Mouse (Mus musculus) forebrain, embryonic 15.5 days (tissue): ENCODE measurements at regions not wholly inside any gene's neighbourhood (a gene's known extent, or its start where the extent isn't known, plus 50 kb on each side); places are given as distances from the start of the nearest gene placed in this dataset.
"Not testable (repeated sequence)": the region's sequence is repeated elsewhere in the genome, so short reads cannot be mapped to it uniquely, and the experiment has no call there.

Experiments
- ATAC-seq: fragments of 200-750 bp; cut with Nextera tagmentation; replicated peaks from 2 replicates; pipeline ENCODE4 v1.8.0; 2017; ENCODE audit warnings: mild to moderate bottlenecking, moderate TSS enrichment, moderate library complexity
- H3K27ac ChIP-seq: fragments of 300-500 bp; sonication (generic); replicated peaks from 2 replicates; pipeline ENCODE4 v1.5.1; 2015; ENCODE audit warnings: mild to moderate bottlenecking, inconsistent platforms
- H3K27me3 ChIP-seq: fragments of 300-500 bp; sonication (generic); 2 replicates; pipeline ENCODE4 v1.6.1; 2015; ENCODE audit warnings: inconsistent platforms
- H3K36me3 ChIP-seq: fragments of 300-500 bp; sonication (generic); 2 replicates; pipeline ENCODE4 v1.6.1; 2015; ENCODE audit warnings: mild to moderate bottlenecking, inconsistent platforms
- H3K4me1 ChIP-seq: fragments of 300-500 bp; sonication (generic); 2 replicates; pipeline ENCODE4 v1.6.1; 2015; ENCODE audit warnings: inconsistent platforms
- H3K4me2 ChIP-seq: fragments of 300-500 bp; sonication (generic); replicated peaks from 2 replicates; pipeline ENCODE4 v1.6.1; 2015; ENCODE audit warnings: mild to moderate bottlenecking, inconsistent platforms
- H3K4me3 ChIP-seq: fragments of 300-500 bp; sonication (generic); 2 replicates; pipeline ENCODE4 v1.5.1; 2015; ENCODE audit warnings: mild to moderate bottlenecking, inconsistent platforms
- H3K9ac ChIP-seq: fragments of 300-500 bp; sonication (generic); replicated peaks from 2 replicates; pipeline ENCODE4 v1.6.1; 2015; ENCODE audit warnings: mild to moderate bottlenecking, inconsistent platforms
- H3K9me3 ChIP-seq: fragments of 300-500 bp; sonication (generic); 2 replicates; pipeline ENCODE4 v1.6.1; 2016; ENCODE audit warnings: inconsistent platforms
- WGBS: fragments of 180-500 bp; shearing (Covaris S2); methylation state at CpG from one replicate; pipeline ENCODE4 v1.1.7; 2015; ENCODE audit warnings: mixed read lengths; 5-methylcytosine and 5-hydroxymethylcytosine counted together

- no peaks in the 10 kb centered on the region for H3K36me3 ChIP-seq
- WGBS = 81% methylated on average over 5 of the region's 5 CpGs
- H3K4me3 ChIP-seq = no peak overlapping the region
- H3K9me3 ChIP-seq = no peaks in the 10 kb centered on the region
- H3K27me3 ChIP-seq = no peaks in the 10 kb centered on the region
- H3K4me2 ChIP-seq = no peak overlapping the region
- H3K9ac ChIP-seq = no peak overlapping the region
- no peak overlapping the region for H3K27ac ChIP-seq
- ATAC-seq = no peak
- H3K4me1 ChIP-seq = no peaks in the 10 kb centered on the region
Observed at GRCm38 (mm10) chr1:64463715-64464290, 68.6 kb upstream of the Creb1 start.

GRCm38 (mm10) chr1:64461616-64462015 is 70.8 kb upstream of the Creb1 start:
- not testable (repeated sequence) for H3K4me2 ChIP-seq, H3K27me3 ChIP-seq, H3K36me3 ChIP-seq, H3K4me3 ChIP-seq, H3K9ac ChIP-seq, ATAC-seq, H3K4me1 ChIP-seq, H3K27ac ChIP-seq, H3K9me3 ChIP-seq
- 95% methylated on average over 6 of the region's 6 CpGs for WGBS

- no peak overlapping the region for H3K9ac ChIP-seq
- no peak for ATAC-seq
- H3K9me3 ChIP-seq = no peaks in the 10 kb centered on the region
- H3K4me3 ChIP-seq = no peak overlapping the region
- no peak overlapping the region for H3K4me2 ChIP-seq
- H3K4me1 ChIP-seq = no peaks in the 10 kb centered on the region
- H3K27ac ChIP-seq = no peak overlapping the region
- H3K27me3 ChIP-seq = no peaks in the 10 kb centered on the region
- WGBS = 85% methylated on average over 5 of the region's 5 CpGs
- no peaks in the 10 kb centered on the region for H3K36me3 ChIP-seq
Observed at GRCm38 (mm10) chr1:64457872-64458271, 74.6 kb upstream of the Creb1 start.

DNA sequence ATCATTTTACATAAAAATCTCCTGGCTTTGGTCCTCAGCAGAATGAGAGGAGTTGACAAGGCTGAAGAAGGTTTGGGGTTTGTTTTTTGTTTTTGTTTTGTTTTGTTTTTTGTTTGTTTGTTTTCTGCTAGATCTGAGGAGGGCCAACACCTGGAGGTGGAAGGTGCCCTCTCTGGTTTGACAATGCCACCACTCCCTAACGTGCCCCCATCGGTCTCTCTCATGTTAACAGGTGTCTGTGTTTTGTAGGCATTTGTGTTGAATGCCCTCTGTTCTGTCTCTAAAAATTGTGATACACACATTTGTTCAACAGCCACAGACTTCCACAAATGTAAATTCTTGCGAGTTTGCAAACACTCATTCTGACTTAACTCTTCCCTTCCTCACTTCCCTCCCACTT is 83.3 kb upstream of the Creb1 start:
- H3K9me3 ChIP-seq = no peaks in the 10 kb centered on the region
- WGBS = 82% methylated on average over 3 of the region's 3 CpGs
- no peaks in the 10 kb centered on the region for H3K27me3 ChIP-seq
- no peak overlapping the region for H3K4me2 ChIP-seq
- H3K27ac ChIP-seq = no peak overlapping the region
- peaks cover 17% of the 10 kb centered on the region for H3K4me1 ChIP-seq
- no peak for ATAC-seq
- no peak overlapping the region for H3K9ac ChIP-seq
- no peak overlapping the region for H3K4me3 ChIP-seq
- no peaks in the 10 kb centered on the region for H3K36me3 ChIP-seq

DNA sequence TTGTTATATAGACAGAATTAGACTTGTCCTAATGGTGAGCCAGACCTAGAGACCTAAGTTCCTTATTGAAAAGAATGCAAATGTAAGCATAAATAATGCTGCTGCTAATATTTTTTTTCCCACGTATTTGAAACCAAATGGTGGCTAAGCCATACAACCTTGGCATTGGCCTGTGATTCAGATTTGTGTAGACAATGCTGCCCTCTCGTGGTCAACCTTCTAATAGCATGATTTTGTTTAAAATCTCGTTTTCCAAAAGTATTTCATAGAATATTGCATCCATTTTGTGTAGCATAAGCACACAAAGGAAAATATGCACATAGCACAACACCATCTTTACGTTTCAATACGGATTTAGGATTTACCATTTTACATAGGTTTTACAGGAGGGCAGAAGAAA is 84.4 kb upstream of the Creb1 start:
- ATAC-seq = no peak
- Histone ChIP-seq H3K4me1 (peaks cover 17% of the 10 kb centered on the region), H3K27me3 (no peaks in the 10 kb centered on the region), H3K9ac (no peak overlapping the region), H3K27ac (no peak overlapping the region), H3K4me3 (no peak overlapping the region), H3K4me2 (no peak overlapping the region), H3K36me3 (no peaks in the 10 kb centered on the region), H3K9me3 (no peaks in the 10 kb centered on the region)
- WGBS = 0% methylated on average over 5 of the region's 5 CpGs

- Histone ChIP-seq H3K27me3 (no peaks in the 10 kb centered on the region), H3K9me3 (no peaks in the 10 kb centered on the region), H3K36me3 (no peaks in the 10 kb centered on the region), H3K4me3 (no peak overlapping the region), H3K27ac (no peak overlapping the region), H3K9ac (no peak overlapping the region), H3K4me2 (no peak overlapping the region), H3K4me1 (peaks cover 22% of the 10 kb centered on the region)
- no peak for ATAC-seq
- 70% methylated on average over 4 of the region's 4 CpGs for WGBS
Observed at GRCm38 (mm10) chr1:64446492-64446891, 86.0 kb upstream of the Creb1 start.

DNA sequence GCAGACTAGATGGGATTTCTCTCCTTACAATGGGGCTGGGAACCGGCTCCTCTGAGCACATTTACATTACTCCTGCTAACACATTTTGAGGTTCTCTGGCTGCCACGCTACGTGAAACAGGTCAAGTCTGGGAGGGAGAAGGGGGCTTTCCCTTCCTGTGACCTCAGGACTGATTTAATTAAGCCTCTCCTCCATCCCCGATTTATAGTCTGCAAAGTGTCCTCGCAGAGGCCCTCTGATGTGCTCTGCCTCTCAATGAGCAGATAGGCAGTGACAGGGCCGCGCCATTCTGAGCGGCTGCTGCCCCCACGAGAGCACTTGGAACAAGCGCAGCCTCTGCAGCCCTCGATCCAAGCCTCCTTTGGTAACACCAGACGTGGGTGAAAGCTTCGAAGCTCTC is 86.5 kb upstream of the Creb1 start:
- peak; percentile 94 for ATAC-seq
- Histone ChIP-seq H3K27ac (peak overlapping the region; percentile 49; the same call in 1 of the 2 replicates), H3K4me3 (peak overlapping the region; percentile 0; the same call in 1 of the 2 replicates), H3K27me3 (no peaks in the 10 kb centered on the region), H3K36me3 (no peaks in the 10 kb centered on the region), H3K9me3 (no peaks in the 10 kb centered on the region), H3K9ac (peak overlapping the region; percentile 24; the same call in 1 of the 2 replicates), H3K4me1 (peaks cover 22% of the 10 kb centered on the region), H3K4me2 (0 out of 2 replicates have a peak overlapping the region, but pooled peaks have one; percentile 27)
- WGBS = 0% methylated on average over 13 of the region's 13 CpGs

DNA sequence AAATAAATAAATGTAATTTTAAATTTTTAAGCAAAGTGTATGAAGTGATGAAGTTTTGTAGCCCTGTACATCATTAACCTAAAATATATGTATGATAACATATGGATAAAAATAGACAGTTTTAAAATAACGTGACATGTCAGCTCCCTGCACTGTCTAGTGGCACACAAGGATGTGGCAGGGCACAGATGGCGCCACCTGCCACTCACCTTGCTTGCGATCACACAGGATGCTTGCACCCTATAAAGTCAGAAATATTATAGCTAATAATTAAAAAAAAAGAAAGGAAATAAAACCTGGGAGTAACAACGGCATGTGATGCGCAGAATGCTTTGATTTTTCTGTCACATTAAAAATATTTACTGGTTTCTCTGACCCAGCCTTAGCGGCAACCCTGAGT is 89.0 kb upstream of the Creb1 start:
- Histone ChIP-seq H3K36me3 (no peaks in the 10 kb centered on the region), H3K4me1 (peaks cover 22% of the 10 kb centered on the region), H3K9me3 (no peaks in the 10 kb centered on the region), H3K9ac (no peak overlapping the region), H3K4me3 (no peak overlapping the region), H3K4me2 (no peak overlapping the region), H3K27me3 (no peaks in the 10 kb centered on the region), H3K27ac (no peak overlapping the region)
- ATAC-seq = no peak
- WGBS = 81% methylated on average over 6 of the region's 6 CpGs

GRCm38 (mm10) chr1:64442179-64442874 is 90.1 kb upstream of the Creb1 start:
- Histone ChIP-seq H3K36me3 (no peaks in the 10 kb centered on the region), H3K9ac (no peak overlapping the region), H3K4me2 (no peak overlapping the region), H3K4me3 (no peak overlapping the region), H3K27ac (no peak overlapping the region), H3K4me1 (peaks cover 18% of the 10 kb centered on the region), H3K27me3 (no peaks in the 10 kb centered on the region), H3K9me3 (no peaks in the 10 kb centered on the region)
- 76% methylated on average over 9 of the region's 9 CpGs for WGBS
- no peak for ATAC-seq

GRCm38 (mm10) chr1:64423256-64423655 is 109.2 kb upstream of the Creb1 start:
- H3K9me3 ChIP-seq = no peaks in the 10 kb centered on the region
- no peak overlapping the region for H3K4me3 ChIP-seq
- no peak overlapping the region for H3K4me2 ChIP-seq
- H3K27ac ChIP-seq = no peak overlapping the region
- no peaks in the 10 kb centered on the region for H3K27me3 ChIP-seq
- H3K36me3 ChIP-seq = no peaks in the 10 kb centered on the region
- H3K4me1 ChIP-seq = peaks cover 21% of the 10 kb centered on the region
- no peak for ATAC-seq
- H3K9ac ChIP-seq = no peak overlapping the region
- 86% methylated on average over 1 of the region's 1 CpGs for WGBS

- H3K27me3 ChIP-seq = no peaks in the 10 kb centered on the region
- no peak overlapping the region for H3K4me2 ChIP-seq
- H3K9ac ChIP-seq = no peak overlapping the region
- H3K4me3 ChIP-seq = no peak overlapping the region
- no peak overlapping the region for H3K27ac ChIP-seq
- H3K4me1 ChIP-seq = peaks cover 21% of the 10 kb centered on the region
- no peaks in the 10 kb centered on the region for H3K9me3 ChIP-seq
- no peaks in the 10 kb centered on the region for H3K36me3 ChIP-seq
- no peak for ATAC-seq
Observed at GRCm38 (mm10) chr1:64418567-64418966, 113.9 kb upstream of the Creb1 start.

DNA sequence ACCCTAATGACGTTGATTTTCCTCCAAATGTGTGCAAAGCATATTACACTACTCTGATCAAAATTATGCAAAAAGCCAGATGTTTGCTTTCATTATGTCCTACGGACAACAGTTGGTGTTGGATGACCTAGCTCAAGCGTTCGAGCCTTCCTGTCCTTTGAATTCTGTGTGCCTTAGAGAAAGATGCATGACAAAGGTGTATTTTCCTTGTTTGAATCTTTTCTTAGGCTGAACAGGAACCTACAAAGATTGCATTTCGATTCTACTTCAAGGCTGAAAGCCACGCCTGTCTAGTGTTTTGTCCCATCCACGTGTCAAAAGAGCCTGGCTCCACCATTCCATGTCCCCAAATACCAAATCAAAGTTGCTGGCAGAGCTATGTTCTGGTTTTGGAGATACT is 116.5 kb upstream of the Creb1 start:
- Histone ChIP-seq H3K27ac (no peak overlapping the region), H3K27me3 (no peaks in the 10 kb centered on the region), H3K4me2 (no peak overlapping the region), H3K4me3 (no peak overlapping the region), H3K9ac (no peak overlapping the region), H3K4me1 (peaks cover 30% of the 10 kb centered on the region), H3K36me3 (no peaks in the 10 kb centered on the region), H3K9me3 (no peaks in the 10 kb centered on the region)
- ATAC-seq = no peak
- WGBS = 87% methylated on average over 7 of the region's 7 CpGs

DNA sequence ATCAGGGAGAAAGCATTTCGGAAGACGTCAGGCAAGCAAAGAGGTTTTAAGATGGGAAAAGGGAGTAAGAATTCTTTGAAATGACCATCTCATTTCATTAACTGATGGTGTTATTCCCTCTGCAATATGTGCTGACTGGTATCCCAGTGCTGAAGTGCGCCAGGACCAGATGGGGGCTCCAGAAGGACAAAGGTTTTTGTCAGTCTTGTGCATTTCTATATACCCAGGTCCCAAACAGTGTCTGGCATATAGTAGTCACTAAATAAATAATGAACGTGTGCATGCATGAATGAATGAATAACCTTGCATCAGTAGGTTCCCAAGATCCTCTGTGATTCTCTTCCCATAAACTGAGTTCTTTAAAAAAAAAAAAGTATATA is 119.3 kb upstream of the Creb1 start:
- no peaks in the 10 kb centered on the region for H3K9me3 ChIP-seq
- no peaks in the 10 kb centered on the region for H3K36me3 ChIP-seq
- WGBS = 80% methylated on average over 4 of the region's 4 CpGs
- H3K27me3 ChIP-seq = no peaks in the 10 kb centered on the region
- peaks cover 32% of the 10 kb centered on the region for H3K4me1 ChIP-seq
- no peak overlapping the region for H3K27ac ChIP-seq
- no peak overlapping the region for H3K4me2 ChIP-seq
- no peak overlapping the region for H3K9ac ChIP-seq
- no peak overlapping the region for H3K4me3 ChIP-seq
- ATAC-seq = no peak
